Mouse (Mus musculus): ENCODE data around the gene Rdh12. TPM values are rescaled to one million over a fixed set of nuclear protein-coding genes. Genes with fewer than 3 reads are reported as not detected.

Gene Rdh12
- total RNA-seq, 1 experiment from 2014 or later = 7.9 TPM

DNA sequence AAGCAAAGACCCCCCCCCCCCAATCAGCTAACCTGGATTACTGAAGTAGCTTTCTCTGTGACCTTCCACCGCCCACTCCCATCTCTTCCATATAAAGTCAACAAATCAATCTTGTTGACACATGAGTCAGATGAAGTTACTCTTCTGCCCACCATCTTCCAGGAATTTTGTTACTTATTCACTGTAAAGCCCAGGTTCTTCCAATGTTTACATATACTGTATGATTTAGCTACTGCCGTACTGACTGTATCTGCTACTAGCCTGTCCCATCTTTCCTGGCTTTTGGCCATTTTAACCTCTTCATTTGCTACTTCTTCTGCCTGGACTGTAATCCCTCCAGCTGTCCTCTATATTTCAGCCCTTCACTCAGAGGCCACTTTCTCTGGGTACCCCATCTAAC lies 33.3 kb downstream of the Rdh12 start:
- no peak for ATAC-seq (replicated peaks; ENCODE audit: insufficient number of reproducible peaks, low FRiP score, low TSS enrichment, poor library complexity, severe bottlenecking)

DNA sequence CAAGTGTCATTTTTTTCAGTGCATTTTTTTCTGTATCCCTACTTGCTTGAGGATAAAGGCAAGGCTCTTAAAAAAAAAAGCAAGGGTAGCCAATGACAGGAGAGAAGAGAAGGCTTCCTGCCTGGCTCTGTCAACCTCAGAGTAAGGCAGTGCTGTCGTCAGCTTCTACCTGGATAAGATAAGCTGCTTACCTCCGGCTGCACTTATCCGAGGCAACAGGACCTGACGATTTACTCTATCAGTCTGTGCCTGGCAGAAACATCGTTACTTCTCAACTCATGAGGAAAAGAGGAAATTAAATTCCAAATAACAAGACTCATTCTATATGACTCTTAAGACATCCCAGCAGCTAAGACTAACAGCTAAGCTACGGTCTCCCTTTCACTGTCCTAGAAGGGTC lies 34.2 kb downstream of the Rdh12 start:
- ATAC-seq (replicated peaks; ENCODE audit: insufficient number of reproducible peaks, low FRiP score, low TSS enrichment, poor library complexity, severe bottlenecking) = no peak

DNA sequence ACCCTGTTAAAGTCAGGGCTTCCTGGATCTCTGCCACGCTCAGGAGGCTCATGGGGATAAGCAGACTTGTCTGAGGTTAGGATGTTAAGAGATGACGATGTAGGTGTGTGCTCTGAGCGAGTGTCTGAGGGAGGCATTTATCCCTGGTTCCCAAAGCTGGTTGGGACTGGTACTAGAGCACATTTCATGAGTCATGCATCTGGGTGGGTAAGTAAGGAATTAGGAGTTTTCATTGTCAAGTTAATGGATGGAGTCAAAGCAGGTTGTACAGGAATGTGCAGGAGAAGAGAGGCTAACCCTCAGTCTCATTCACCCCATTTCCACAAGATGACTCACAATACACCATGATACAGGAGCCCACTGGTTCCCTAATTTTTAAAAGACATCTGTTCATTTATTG lies 39.4 kb downstream of the Rdh12 start:
- ATAC-seq (replicated peaks; ENCODE audit: insufficient number of reproducible peaks, low FRiP score, low TSS enrichment, poor library complexity, severe bottlenecking) = no peak

DNA sequence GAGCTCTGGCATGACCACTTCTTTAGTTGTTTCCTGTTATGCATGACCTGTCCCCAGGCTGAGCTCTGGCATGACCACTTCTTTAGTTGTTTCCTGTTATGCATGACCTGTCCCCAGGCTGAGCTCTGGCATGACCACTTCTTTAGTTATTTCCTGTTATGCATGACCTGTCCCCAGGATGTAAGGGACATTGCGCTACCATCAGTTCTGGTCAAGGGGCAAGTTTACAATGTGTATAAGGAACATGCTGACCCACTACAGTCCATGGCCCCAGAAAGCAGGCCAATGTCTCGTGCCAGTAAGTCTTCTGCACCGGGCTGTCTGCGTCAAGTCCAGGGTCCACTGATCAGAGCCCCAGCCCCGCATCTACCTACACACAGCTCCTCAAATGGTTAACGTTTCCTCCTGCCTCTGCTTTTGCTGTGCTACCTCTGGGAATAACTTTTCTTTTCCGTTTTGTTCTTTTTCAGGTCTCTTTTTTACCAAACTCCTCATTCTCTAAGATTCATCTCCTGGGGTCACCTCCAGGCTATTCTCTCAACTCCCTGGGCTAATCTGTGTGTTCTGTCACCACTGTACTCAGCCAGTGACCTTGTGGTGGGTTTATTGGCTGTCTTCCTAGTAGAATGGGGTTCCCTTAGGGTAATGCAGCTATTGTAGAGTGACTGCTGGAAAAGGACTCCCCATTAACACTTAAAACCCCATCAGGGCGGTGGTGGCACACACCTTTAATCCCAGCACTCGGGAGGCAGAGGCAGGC lies 44.8 kb downstream of the Rdh12 start:
- ATAC-seq (replicated peaks; ENCODE audit: insufficient number of reproducible peaks, low FRiP score, low TSS enrichment, poor library complexity, severe bottlenecking) = 0 out of 2 replicates have a peak, but pooled peaks have one; percentile 22

DNA sequence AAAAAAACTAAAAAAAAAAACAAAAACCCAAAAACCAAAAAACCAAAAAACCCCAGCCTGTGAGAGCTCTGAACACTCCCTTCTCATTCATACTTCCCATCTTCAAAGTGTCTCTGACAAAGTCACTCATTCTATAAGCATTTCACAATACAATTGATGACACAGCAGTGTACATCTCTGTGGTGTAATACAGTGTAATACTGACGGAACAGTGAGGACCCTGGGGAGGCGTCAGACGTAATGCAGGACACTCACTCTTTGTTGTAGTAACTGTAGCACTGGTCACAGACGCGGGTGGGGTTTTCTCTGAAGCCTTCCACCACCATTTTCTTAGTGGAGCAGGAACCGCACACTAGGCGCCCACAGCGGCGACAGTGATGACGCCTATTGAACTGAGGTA lies 46.3 kb downstream of the Rdh12 start:
- ATAC-seq (replicated peaks; ENCODE audit: insufficient number of reproducible peaks, low FRiP score, low TSS enrichment, poor library complexity, severe bottlenecking) = no peak

DNA sequence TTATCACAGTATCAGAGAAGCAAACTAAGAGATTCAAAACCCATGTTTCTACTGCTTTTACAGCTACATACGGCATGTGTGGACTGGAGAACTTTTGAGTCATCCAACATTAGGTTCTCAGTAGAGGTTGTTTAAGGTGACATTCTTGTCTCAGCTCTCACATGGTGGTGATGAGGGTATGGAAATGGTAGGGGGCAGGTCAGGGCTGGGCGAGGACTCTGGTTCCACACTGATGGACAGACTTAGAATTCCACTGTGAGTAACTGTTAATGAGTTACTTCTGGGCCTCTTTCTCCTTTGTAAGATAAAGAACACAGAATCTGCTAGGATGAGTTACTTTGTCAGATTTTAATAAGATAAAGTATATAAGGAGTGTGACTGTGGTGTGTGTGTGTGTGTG lies 51.4 kb downstream of the Rdh12 start:
- ATAC-seq (replicated peaks; ENCODE audit: insufficient number of reproducible peaks, low FRiP score, low TSS enrichment, poor library complexity, severe bottlenecking) = no peak

GRCm38 (mm10) chr12:79261035-79261434 lies 52.3 kb downstream of the Rdh12 start:
- no peak for ATAC-seq (replicated peaks; ENCODE audit: insufficient number of reproducible peaks, low FRiP score, low TSS enrichment, poor library complexity, severe bottlenecking)

Other genes starting within 250 kb of the Rdh12 start
- gene Tmem229b, start 201.3 kb upstream of the Rdh12 start, total RNA-seq (2017) = 47.0 to 75.7 TPM (median 65.1 TPM) in 3 replicates
- 0.29 to 0.32 TPM in 2 of 3 replicates, not detected in the other for gene Plekhh1, start 179.8 kb upstream of the Rdh12 start, total RNA-seq (2017)
- 8.3 to 19.9 TPM (median 8.3 TPM) in 3 replicates for gene Pigh, start 119.3 kb upstream of the Rdh12 start, total RNA-seq (2017)
- gene Arg2, start 78.1 kb upstream of the Rdh12 start, total RNA-seq (2017) = not detected in 3 replicates
- 199 to 253 TPM (median 246 TPM) in 3 replicates for gene Vti1b, start 36.2 kb upstream of the Rdh12 start, total RNA-seq (2017)
- 12.8 to 17.7 TPM (median 13.6 TPM) in 3 replicates for gene Rdh11, start 16.6 kb upstream of the Rdh12 start, total RNA-seq (2017)
- gene Zfyve26, start 87.4 kb downstream of the Rdh12 start, total RNA-seq (2017) = 16.7 to 50.3 TPM (median 30.7 TPM) in 3 replicates
- 0.29 TPM in 1 of 3 replicates, not detected in the others for gene Rad51b, start 88.4 kb downstream of the Rdh12 start, total RNA-seq (2017)